Mouse (Mus musculus): ENCODE data around the gene Myh7b.
A peak's percentile ranks its signal among the peaks of the same experiment; 100 is the strongest.

The Myh7b gene

DNA sequence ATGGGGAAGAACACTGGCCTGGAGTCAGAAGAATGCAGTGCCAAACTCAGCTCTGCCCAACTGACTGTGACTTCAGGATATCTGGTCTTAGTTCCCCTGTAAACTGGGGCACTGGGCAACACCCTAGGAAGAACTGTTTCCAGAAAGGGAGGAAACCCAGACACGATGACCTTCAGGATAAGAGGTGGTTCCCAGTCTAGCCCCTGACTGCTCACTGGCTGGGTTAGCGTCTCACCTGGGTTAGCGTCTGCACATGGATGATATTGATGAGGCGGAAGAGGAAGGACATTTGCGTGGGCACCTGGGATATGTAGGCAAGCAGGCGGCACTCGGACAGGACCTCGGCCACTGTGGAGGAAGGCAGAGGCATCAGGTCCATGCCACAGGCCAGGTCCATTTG lies 24.9 kb downstream of the Myh7b start:
- no peak for DNase-seq (ENCODE audit: low spot score)

DNA sequence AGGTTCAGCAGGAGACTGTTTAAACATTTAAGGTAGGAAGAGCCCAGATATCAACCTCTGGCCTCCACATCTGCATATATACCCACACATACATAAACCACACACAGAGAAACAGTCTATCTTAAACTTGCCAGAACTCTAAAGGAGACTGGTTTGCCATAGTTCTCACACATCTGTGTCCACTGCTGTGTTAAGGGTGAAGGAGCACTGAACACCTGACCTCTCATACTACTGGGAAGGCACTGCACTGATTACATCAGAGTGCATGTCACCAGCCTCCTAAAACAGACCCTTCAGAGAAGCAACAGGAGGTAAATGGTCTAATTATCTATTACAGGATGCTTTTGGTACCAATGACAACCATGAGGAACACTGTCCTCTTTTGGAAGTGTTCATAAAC lies 25.9 kb downstream of the Myh7b start:
- no peak for DNase-seq (ENCODE audit: low spot score)

DNA sequence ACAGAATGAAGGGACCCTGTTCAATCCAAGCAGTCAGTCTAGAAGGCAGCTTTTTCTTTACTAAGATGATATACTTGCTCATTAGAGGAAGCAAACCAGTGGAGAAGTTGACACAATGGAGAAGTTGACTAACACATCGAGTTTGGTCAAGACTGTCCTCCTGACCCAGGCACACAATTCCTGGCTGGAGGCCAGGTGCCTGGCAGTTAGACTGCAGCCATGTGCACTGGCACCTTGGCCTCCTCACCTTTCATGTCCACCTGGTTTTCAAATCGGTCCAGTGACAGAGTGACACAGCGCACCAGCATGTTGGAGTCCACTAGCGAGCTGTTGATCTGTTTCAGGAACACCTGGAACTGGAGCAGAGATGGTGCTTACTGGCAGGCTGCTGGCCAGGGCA lies 26.4 kb downstream of the Myh7b start:
- no peak for DNase-seq (ENCODE audit: low spot score)

DNA sequence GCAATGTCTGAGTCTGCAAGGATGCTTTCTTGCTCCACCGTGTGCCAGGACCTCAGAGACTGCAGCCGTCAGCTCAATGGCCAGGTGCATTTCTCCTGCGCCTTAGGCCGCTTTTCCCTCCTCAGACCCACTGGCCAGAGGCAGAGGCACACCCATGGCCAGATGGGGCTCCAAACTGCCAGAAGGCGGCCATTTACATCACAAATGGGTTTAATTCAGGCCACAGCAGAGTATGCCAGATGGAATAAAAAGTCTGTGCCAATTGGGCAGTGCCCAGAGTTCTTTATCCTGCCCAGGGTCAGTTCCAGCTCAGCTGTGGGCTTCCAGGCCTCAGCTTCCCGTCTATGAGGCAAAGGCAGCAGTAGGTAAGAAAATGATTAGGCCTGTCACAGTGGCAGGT lies 29.6 kb downstream of the Myh7b start:
- DNase-seq (ENCODE audit: low spot score), result peak; percentile 49

DNA sequence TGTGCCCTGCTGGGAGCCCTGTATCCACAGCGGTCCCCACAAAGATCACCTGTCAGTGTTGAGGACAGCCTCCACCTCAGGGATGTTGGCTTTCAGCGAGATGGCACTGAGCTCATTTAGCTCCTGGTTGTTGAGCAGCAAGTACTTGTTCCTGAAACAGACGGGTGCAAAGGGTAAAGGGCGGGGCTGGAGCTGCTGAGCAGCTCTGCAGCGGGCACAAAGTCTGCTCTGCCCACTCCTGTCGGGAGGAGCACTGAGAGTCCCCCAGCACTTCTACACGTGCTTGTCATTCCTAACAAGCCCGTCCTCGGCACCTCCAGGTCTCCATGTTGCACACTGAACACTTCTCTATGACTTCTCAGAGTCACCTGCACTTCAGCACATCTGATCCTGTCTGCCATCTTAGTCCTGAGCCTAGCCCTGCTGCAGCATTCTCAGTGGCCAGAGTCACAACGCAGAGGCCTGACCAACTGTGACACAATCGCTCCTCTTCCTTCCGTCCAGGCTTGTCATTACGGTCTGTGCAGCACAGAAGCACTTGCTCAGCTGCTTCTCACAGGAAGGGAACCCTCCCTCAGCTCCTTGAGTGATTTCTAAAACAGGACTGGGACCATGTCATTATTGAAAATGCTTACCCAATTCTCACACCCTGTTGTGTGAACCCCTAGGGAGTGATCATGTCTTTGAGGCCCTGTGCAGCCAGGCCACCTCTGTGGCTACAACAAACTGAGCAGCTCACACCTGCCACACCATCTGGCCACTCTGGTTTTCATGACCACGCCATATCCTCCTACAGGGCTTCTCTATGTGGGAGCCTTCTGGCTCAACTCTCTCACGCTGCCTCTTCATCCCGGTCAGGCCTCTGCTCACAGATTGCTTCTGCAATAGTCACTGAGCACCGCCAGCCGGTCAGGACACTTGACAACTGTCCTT lies 30.8 kb downstream of the Myh7b start:
- DNase-seq (ENCODE audit: low spot score), result no peak

DNA sequence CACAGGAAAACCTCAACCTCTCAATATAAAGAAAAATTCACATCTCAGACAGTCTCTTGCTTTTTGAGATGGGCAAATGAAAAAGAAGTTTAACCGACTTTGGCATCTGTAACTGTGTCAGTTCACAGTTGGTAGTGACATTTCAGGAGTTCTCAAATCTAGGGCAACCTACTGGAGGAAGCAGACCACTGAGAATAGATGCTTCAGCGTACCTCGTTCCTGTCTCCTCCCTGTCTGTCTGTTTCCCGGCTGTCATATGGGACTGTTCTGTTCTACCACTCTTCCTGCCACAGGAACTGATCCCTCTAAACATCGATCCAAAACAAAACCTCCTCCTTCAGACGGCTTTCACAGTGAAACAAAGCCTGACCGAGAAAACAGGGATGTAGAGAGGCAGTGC lies 34.7 kb downstream of the Myh7b start:
- no peak for DNase-seq (ENCODE audit: low spot score)

DNA sequence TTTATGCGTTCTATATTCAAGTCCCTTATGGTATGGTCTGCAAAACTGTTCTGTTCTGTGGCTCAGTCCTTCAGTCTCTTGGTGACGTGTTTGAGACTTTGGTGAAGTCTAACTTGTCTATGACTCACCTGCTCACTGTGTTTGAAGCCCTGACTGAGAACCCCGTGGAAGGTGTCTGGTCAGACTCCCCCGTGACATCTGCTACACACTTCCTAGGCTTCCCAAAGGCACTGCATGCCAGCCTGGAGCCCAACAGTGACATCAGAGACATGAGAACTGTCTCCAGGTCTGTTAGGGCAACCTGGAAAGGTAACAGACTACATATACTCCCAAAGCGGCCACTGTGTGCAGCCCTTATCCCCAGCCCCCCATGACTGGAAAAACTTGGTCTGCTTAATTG lies 41.6 kb downstream of the Myh7b start:
- DNase-seq (ENCODE audit: low spot score), result no peak

DNA sequence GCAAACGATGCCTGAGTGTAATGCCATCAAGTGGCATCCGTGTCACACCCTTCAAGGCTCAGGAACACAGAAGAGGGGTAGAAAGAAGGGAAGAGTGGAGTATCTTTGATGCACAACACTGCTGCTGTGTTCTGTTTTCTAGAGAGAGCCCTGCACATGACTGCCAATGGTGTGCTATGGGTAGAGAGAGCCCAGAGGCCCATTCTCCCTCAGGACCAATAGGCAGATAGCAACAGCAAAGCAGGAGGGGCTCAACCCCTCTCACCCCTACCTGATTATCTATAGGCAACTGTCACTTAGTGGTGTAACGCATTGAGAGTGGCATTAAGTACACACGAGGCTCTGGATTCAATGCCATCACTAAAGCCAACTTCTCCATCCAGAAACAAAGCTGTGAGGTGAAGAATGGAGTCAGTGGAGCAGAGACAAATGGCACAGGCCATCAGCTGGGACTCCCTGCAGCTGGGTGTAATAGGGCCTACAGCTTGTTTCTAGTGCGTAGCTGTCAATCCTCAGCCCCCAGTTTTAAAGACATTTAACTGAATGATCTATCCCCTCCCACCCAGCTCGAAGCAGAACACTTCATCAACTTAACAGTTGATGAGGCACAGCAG lies 44.9 kb downstream of the Myh7b start:
- DNase-seq (ENCODE audit: low spot score), result no peak

DNA sequence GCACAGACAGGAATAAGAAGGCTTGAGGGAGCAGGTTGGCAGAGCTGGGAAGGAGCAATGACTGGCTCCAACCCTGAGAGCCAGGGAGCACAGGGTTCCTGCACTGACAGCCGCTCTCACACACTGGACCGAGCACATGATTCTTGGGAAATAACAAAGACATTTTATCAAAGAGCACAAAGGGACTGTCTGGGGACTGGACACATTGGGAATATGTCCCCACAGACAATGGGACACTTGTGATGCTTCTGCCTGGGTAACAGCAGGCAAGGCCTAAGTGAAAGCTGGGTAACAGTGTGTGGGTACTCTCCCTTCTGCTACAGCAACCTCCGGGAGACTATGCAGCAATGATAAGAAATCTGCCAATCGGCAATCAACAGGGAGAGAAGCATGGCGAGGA lies 51.4 kb downstream of the Myh7b start:
- peak; percentile 42 for DNase-seq (ENCODE audit: low spot score)

DNA sequence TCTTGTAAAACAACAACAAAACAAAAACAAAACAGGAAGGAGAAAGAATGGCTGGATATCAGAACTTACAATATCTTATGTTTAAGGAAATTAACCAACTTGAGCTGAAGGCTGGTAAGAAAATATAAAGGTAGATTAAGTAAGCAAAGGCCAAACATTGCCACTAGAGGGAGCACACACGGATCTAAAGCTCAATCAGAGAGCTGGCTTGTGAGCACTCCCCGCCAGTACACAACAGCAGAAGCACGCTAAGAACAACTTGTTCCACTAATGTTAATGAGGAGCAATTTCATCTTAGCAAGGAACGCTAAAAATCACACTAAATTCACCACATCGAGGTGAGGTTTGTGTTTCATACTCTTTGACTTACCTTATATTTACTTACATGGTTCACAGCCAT lies 52.1 kb downstream of the Myh7b start:
- DNase-seq (ENCODE audit: low spot score), result peak; percentile 54

DNA sequence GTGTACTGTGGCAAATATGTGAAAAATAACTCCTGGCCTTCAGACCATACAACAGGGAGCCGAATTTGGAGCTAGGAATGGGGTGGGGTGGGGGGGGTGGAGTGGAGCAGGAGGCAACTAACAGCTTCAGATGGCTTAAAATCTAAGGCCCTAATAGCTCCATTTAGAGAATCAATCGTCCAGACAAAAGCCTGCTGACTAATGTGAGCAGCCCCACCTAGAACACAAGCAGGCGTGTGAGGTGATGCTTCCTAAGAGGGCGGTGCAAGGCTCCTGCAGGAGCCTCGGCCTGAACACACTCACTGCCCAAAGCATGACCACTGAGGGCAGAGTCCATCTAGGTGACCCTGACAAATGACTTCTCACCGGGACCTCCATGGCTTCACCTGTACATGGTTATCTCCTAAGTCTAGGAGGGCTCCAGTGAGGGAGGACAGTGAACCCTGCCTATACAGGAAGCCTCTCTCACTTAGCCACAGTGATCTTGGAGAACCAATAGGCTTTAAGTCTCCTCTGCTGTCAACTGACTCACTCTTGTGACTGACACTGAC lies 53.0 kb downstream of the Myh7b start:
- DNase-seq (ENCODE audit: low spot score), result no peak

DNA sequence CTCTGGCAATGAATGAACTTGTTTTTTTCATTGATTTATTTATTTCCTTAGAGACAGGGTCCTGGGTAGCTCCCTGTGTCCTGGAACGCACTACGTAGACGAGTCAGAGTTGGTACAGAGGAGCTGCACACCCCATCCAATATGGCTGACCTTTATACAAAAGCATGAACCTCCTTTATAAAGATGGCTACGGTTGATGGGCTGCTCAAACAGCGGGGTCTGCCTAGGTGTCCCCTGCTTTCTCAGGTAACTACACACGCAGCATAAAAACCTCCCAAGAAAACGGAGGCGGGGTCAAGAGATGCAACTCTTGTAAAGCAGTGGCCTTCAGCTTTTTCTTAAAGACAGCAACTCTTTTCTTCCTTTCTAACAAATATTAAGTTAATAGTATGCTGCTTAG lies 56.9 kb downstream of the Myh7b start:
- DNase-seq (ENCODE audit: low spot score), result no peak

DNA sequence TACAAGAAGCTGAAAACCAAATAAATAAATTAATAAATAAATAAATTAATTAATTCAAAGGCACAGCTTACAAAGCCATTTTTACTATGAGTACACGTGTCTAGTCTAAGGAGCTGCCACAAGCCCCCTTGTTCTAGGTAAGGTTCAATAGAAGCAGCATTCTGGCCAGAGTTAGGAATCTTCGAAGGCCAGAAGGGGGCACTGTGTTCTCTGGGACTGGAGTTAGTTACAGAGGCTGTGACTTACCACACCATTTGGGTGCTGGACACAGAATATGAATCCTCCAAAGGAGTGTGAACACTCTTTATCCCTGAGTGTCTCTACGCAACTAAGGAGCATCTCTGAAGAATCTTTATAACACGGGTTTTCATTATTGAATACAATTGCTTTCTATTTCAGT lies 57.4 kb downstream of the Myh7b start:
- DNase-seq (ENCODE audit: low spot score), result no peak

DNA sequence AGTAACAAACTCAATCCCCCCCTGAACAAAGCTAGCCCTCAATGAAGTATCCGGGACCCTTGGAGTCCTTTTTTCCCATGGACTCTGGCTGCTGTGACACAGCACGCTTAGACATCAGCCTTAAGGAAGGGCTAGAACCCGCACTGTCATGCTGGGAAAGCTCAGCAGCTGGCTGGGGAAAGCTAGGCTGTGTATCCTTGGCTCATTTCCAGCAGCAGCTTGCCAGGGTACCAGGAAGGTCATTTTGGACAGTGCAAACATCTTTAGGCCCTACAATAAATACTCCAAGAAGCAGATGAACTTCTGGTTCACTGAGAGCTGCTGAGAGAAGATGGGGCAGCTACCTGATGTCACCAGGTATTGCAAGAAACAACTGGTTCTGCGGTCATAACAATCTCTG lies 60.2 kb downstream of the Myh7b start:
- DNase-seq (ENCODE audit: low spot score), result no peak

DNA sequence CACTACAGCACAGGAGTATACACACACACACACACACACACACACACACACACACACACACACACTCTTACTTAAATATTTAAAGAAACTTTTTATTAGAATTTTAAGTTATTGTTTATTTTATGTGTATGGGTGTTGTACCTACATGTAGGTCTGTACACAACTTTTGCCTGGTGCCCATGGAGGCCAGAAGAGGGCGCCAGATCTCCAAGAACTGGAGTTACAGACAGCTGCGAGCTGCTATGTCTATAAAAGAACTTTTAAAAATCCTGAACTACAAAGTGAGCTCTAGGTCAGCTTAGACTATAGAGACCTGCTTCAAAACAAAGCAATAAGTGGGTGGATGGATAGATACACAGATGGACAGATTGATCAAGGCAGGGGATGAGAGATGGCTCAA lies 62.5 kb downstream of the Myh7b start:
- no peak for DNase-seq (ENCODE audit: low spot score)

DNA sequence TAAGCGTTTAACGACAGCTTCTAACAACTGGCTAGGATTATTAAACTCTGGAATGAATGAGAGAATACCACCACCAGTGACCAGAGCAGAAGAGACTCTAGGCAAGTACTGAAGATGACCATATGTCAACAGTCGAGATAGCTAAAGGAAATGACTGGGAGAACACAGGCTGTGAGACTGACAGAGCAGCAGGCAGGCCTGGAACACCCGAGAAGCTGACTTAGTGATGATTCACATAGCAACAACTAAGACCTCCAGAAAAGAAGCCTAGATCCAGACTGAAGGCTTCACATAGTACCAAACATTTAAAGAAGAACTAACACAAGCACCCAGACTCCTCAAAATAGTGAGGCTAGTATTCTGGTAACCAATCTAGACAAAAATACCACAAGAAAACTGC lies 64.1 kb downstream of the Myh7b start:
- no peak for DNase-seq (ENCODE audit: low spot score)

DNA sequence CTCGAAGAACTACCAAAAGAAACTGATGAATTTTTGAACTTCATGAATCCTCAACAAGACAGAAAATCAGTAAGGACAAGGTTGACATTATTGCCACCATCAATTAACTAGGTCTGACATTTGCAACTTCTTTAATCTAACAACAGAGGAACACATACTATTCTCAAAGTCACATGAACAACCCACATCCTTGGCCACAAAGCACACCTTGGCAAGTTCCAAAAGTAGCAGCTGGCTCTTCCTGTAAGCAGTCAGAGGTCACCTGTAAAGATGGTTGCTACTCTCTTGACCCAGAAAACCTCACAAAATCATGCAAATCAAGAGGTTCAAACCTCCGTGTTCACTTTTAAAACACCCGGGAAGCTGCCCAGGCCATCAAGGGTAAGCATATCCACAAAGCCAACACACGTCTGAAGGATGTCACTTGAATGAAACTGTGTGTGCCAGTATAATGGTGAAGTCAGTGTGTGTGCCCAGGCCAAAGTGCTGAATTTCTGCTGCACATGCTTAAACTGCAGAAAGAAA lies 68.6 kb downstream of the Myh7b start:
- no peak for DNase-seq (ENCODE audit: low spot score)

DNA sequence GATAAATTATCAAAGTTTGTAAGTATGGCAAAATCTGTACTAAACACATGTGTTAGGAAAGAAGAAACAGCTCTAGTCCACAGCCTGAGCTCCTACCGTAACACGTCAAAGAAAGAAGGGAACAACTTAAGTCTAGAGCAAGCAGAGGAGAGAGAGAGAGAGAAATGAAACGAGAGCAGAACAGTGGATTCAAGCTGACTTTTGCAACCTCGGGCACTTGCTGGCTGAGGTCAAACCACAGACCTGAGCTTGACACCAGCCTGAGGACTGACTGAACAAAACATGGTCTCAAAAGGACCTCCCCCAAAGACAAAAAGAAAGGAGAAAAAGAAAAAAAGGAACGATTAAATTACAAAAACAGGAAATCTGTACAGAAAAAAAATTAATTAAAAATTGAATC lies 69.6 kb downstream of the Myh7b start:
- no peak for DNase-seq (ENCODE audit: low spot score)

DNA sequence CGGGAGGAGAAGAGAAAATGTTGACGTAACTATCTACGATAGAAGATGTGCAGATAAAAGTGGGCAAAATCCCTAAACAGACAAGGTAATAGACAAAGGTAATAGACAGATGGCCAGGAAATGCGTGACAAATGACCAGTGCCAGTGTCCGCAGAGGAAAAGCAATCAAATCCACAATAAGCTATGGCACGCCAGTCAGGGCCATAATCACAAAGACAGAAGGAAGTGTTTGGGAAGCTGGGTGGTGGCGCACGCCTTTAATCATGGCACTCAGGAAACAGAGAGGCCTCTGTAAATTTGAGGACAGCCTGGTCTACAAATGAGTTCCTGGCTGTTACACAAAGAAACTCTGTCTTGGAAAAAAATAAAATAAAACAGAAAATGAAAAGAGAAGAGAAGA lies 70.2 kb downstream of the Myh7b start:
- no peak for DNase-seq (ENCODE audit: low spot score)

DNA sequence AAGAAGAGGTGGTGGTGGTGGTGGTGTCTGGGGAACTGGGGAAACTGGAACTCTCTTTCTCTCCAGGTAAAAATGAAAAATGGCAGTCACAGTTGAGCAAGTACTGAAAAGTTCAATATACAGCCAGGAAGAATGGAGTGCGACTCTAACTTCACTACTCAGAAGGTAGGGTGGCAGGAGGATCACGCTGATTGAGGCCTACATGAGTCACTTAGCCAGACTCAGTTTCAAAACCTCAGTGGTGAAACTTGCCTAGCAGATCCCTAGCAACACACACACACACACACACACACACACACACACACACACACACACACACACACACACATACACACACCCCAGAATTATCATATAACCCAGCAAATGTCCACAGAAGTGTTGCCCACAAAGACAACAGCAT lies 70.9 kb downstream of the Myh7b start:
- no peak for DNase-seq (ENCODE audit: low spot score)

DNA sequence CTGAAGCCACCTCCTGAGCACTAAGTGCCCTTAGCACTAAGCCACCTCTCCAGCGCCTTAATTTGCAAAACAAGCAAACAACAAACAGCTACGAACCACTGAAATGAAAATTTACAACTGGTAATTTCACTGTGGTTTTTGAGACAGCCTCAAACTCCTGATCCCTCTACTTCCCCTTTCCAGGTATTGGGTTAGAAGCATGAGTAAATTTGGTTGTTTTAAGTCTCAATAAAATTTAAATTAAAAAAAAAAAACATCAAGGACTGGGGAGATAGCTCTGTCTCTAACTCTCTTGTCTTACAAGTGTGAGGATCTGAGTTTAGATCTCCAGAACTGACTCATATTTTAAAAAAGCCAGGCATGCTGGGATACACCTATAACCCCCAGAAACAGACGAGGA lies 72.1 kb downstream of the Myh7b start:
- no peak for DNase-seq (ENCODE audit: low spot score)

DNA sequence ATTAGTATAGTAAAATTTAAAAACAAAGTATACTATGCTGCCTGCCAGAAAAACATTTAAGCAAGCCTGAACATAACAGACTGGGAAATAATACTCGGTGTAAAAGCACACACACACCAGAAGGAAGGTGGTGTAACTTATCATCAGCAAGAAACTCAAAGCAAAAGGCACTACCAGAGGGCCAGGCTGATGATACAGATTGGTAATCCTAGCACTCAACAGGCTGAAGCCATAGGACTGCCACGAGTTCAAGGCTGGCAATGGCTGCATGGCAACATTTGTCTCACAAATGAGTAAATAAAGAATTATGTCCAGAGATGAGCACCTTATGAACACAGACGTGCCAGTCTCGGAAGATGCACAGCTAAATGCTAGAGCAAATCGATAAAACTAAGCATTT lies 72.8 kb downstream of the Myh7b start:
- no peak for DNase-seq (ENCODE audit: low spot score)
